Mouse (Mus musculus) forebrain, embryonic 11.5 days (tissue): ENCODE results near the gene Ift43. TPM values are rescaled to one million over a fixed set of nuclear protein-coding genes. Genes with fewer than 3 reads are reported as not detected.

ENCODE experiments used
- ATAC-seq: fragments of 200-750 bp; cut with Nextera tagmentation; replicated peaks from 2 replicates; pipeline ENCODE4 v1.8.0; 2017; ENCODE audit warnings: moderate TSS enrichment; ENCODE audit not compliant: low FRiP score
- DNase-seq: peaks from one replicate; pipeline ENCODE4 v3.0.0-alpha.2; 2017; ENCODE audit warnings: low spot score
- H3K27ac ChIP-seq: fragments of 300-500 bp; sonication (generic); 2 replicates; pipeline ENCODE4 v1.5.1; 2014; ENCODE audit warnings: low read depth, low read length
- H3K27me3 ChIP-seq: fragments of 300-500 bp; sonication (generic); 2 replicates; pipeline ENCODE4 v1.6.1; 2014; ENCODE audit warnings: mild to moderate bottlenecking, low read length, mixed read lengths; ENCODE audit not compliant: control insufficient read depth, insufficient read depth
- H3K36me3 ChIP-seq: fragments of 300-500 bp; sonication (generic); 2 replicates; pipeline ENCODE4 v1.6.1; 2014; ENCODE audit warnings: mild to moderate bottlenecking, low read length, moderate library complexity, mixed read lengths; ENCODE audit not compliant: control insufficient read depth, insufficient read depth
- H3K4me1 ChIP-seq: fragments of 300-500 bp; sonication (generic); replicated peaks from 2 replicates; pipeline ENCODE4 v1.6.1; 2014; ENCODE audit warnings: low read length, mixed read lengths; ENCODE audit not compliant: control insufficient read depth, insufficient read depth
- H3K4me2 ChIP-seq: fragments of 300-500 bp; sonication (generic); 2 replicates; pipeline ENCODE4 v1.6.1; 2014; ENCODE audit warnings: low read depth, mild to moderate bottlenecking, low read length, moderate library complexity, mixed read lengths; ENCODE audit not compliant: severe bottlenecking
- H3K4me3 ChIP-seq: fragments of 300-500 bp; sonication (generic); 2 replicates; pipeline ENCODE4 v1.5.1; 2014; ENCODE audit warnings: low read depth, low read length
- H3K9ac ChIP-seq: fragments of 300-500 bp; sonication (generic); 2 replicates; pipeline ENCODE4 v1.6.1; 2014; ENCODE audit warnings: low read length
- H3K9me3 ChIP-seq: fragments of 300-500 bp; sonication (generic); 2 replicates; pipeline ENCODE4 v1.6.1; 2016; ENCODE audit warnings: low read length, mixed read lengths; ENCODE audit not compliant: control insufficient read depth
- WGBS: fragments of 180-500 bp; shearing (Covaris S2); extraction: QIAGEN DNeasy Blood & Tissue Kit; methylation state at CpG from one replicate; pipeline ENCODE4 v1.1.7; 2014; 5-methylcytosine and 5-hydroxymethylcytosine counted together
- polyA plus RNA-seq: library from polyadenylated mRNA; unstranded; fragments of >200 nt; fragmentation: Nextera tagmentation; extraction: Ambion mirVana; gene quantifications from 2 replicates; pipeline ENCODE4 v1.2.1, GENCODE M21; 2014

The Ift43 gene
- polyA plus RNA-seq, 1 experiment from 2014 or later = 80.9 TPM

GRCm38 (mm10) chr12:86047376-86047775, 35.0 kb upstream of the Ift43 start:
- WGBS = 91% methylated on average over 8 of the region's 8 CpGs
- DNase-seq (no peak), ATAC-seq (no peak)
- Histone ChIP-seq H3K4me3 (no peak overlapping the region), H3K27me3 (no peaks in the 10 kb centered on the region), H3K9ac (no peak overlapping the region), H3K36me3 (no peaks in the 10 kb centered on the region), H3K4me2 (no peak overlapping the region), H3K9me3 (no peaks in the 10 kb centered on the region), H3K4me1 (no peaks in the 10 kb centered on the region), H3K27ac (no peak overlapping the region)

- no peak overlapping the region for H3K9ac ChIP-seq
- DNase-seq = no peak
- H3K4me3 ChIP-seq = no peak overlapping the region
- H3K27me3 ChIP-seq = no peaks in the 10 kb centered on the region
- WGBS = 73% methylated on average over 6 of the region's 6 CpGs
- no peak overlapping the region for H3K4me2 ChIP-seq
- no peaks in the 10 kb centered on the region for H3K36me3 ChIP-seq
- H3K9me3 ChIP-seq = no peaks in the 10 kb centered on the region
- no peaks in the 10 kb centered on the region for H3K4me1 ChIP-seq
- ATAC-seq = no peak
- H3K27ac ChIP-seq = no peak overlapping the region
These were observed 32.5 kb upstream of the Ift43 start for GRCm38 (mm10) chr12:86049813-86050212.

GRCm38 (mm10) chr12:86051477-86051876, 30.9 kb upstream of the Ift43 start:
- ATAC-seq (no peak), DNase-seq (no peak)
- Histone ChIP-seq H3K36me3 (no peaks in the 10 kb centered on the region), H3K9me3 (no peaks in the 10 kb centered on the region), H3K4me2 (no peak overlapping the region), H3K4me1 (no peaks in the 10 kb centered on the region), H3K4me3 (no peak overlapping the region), H3K27me3 (no peaks in the 10 kb centered on the region), H3K9ac (no peak overlapping the region), H3K27ac (no peak overlapping the region)
- WGBS = 91% methylated on average over 5 of the region's 5 CpGs

GRCm38 (mm10) chr12:86055306-86055705, 27.0 kb upstream of the Ift43 start:
- H3K4me3 ChIP-seq = no peak overlapping the region
- H3K27me3 ChIP-seq = no peaks in the 10 kb centered on the region
- no peaks in the 10 kb centered on the region for H3K9me3 ChIP-seq
- H3K4me1 ChIP-seq = no peaks in the 10 kb centered on the region
- ATAC-seq = no peak
- H3K9ac ChIP-seq = no peak overlapping the region
- H3K36me3 ChIP-seq = no peaks in the 10 kb centered on the region
- no peak overlapping the region for H3K4me2 ChIP-seq
- no peak for DNase-seq
- 90% methylated on average over 2 of the region's 2 CpGs for WGBS
- H3K27ac ChIP-seq = no peak overlapping the region

- ATAC-seq (no peak), DNase-seq (no peak)
- Histone ChIP-seq H3K27me3 (no peaks in the 10 kb centered on the region), H3K36me3 (no peaks in the 10 kb centered on the region), H3K4me3 (no peak overlapping the region), H3K27ac (no peak overlapping the region), H3K4me2 (no peak overlapping the region), H3K9ac (no peak overlapping the region), H3K4me1 (no peaks in the 10 kb centered on the region), H3K9me3 (no peaks in the 10 kb centered on the region)
- WGBS = 91% methylated on average over 8 of the region's 8 CpGs
These were observed 25.4 kb upstream of the Ift43 start for GRCm38 (mm10) chr12:86056976-86057375.

GRCm38 (mm10) chr12:86057516-86057915, 24.8 kb upstream of the Ift43 start:
- no peak overlapping the region for H3K9ac ChIP-seq
- H3K4me1 ChIP-seq = no peaks in the 10 kb centered on the region
- H3K27ac ChIP-seq = no peak overlapping the region
- H3K9me3 ChIP-seq = no peaks in the 10 kb centered on the region
- no peaks in the 10 kb centered on the region for H3K36me3 ChIP-seq
- H3K4me3 ChIP-seq = no peak overlapping the region
- ATAC-seq (no peak), DNase-seq (no peak)
- H3K4me2 ChIP-seq = no peak overlapping the region
- 88% methylated on average over 8 of the region's 8 CpGs for WGBS
- no peaks in the 10 kb centered on the region for H3K27me3 ChIP-seq

GRCm38 (mm10) chr12:86059341-86059740, 23.0 kb upstream of the Ift43 start:
- Histone ChIP-seq H3K4me1 (no peaks in the 10 kb centered on the region), H3K4me2 (no peak overlapping the region), H3K9me3 (no peaks in the 10 kb centered on the region), H3K27me3 (no peaks in the 10 kb centered on the region), H3K36me3 (no peaks in the 10 kb centered on the region), H3K27ac (no peak overlapping the region), H3K4me3 (no peak overlapping the region), H3K9ac (no peak overlapping the region)
- WGBS = 90% methylated on average over 6 of the region's 6 CpGs
- DNase-seq (no peak), ATAC-seq (no peak)

- Histone ChIP-seq H3K27me3 (no peaks in the 10 kb centered on the region), H3K4me1 (no peaks in the 10 kb centered on the region), H3K36me3 (no peaks in the 10 kb centered on the region), H3K4me3 (no peak overlapping the region), H3K9ac (no peak overlapping the region), H3K27ac (no peak overlapping the region), H3K9me3 (no peaks in the 10 kb centered on the region), H3K4me2 (no peak overlapping the region)
- ATAC-seq = no peak
- no peak for DNase-seq
These were observed 17.5 kb upstream of the Ift43 start for GRCm38 (mm10) chr12:86064796-86065195.

- Histone ChIP-seq H3K4me1 (peaks cover 4% of the 10 kb centered on the region; the same call in 1 of the 2 replicates), H3K27ac (0 out of 2 replicates have a peak overlapping the region, but pooled peaks have one; percentile 10), H3K9me3 (no peaks in the 10 kb centered on the region), H3K9ac (no peak overlapping the region), H3K27me3 (peaks cover 2% of the 10 kb centered on the region; the same call in 1 of the 2 replicates), H3K4me3 (no peak overlapping the region), H3K36me3 (no peaks in the 10 kb centered on the region), H3K4me2 (no peak overlapping the region)
- WGBS = 57% methylated on average over 6 of the region's 6 CpGs
- peak; percentile 65 for ATAC-seq
- DNase-seq = no peak
These were observed 10.9 kb upstream of the Ift43 start for GRCm38 (mm10) chr12:86071432-86071831.
